Mouse (Mus musculus) heart, embryonic 16.5 days (tissue): ENCODE measurements around the gene Hoxc5. TPM values are rescaled to one million over a fixed set of nuclear protein-coding genes. Genes with fewer than 3 reads are reported as not detected.

Experiments
- ATAC-seq: fragments of 200-750 bp; cut with Nextera tagmentation; replicated peaks from 2 replicates; pipeline ENCODE4 v1.8.0; 2017; ENCODE audit warnings: moderate number of reproducible peaks; ENCODE audit not compliant: insufficient read depth, low FRiP score; ENCODE audit errors: extremely low read depth
- H3K27ac ChIP-seq: fragments of 300-500 bp; sonication (generic); 2 replicates; pipeline ENCODE4 v1.5.1; 2014; ENCODE audit warnings: mild to moderate bottlenecking, low read length, control low read depth, moderate library complexity
- H3K27me3 ChIP-seq: fragments of 300-500 bp; sonication (generic); 2 replicates; pipeline ENCODE4 v1.6.1; 2014; ENCODE audit warnings: low read length, mixed read lengths; ENCODE audit not compliant: control insufficient read depth, insufficient read depth
- H3K36me3 ChIP-seq: fragments of 300-500 bp; sonication (generic); 2 replicates; pipeline ENCODE4 v1.6.1; 2014; ENCODE audit not compliant: control insufficient read depth, insufficient read depth
- H3K4me1 ChIP-seq: fragments of 300-500 bp; sonication (generic); 2 replicates; pipeline ENCODE4 v1.6.1; 2014; ENCODE audit warnings: low read length, mixed read lengths; ENCODE audit not compliant: control insufficient read depth, insufficient read depth
- H3K4me2 ChIP-seq: fragments of 300-500 bp; sonication (generic); 2 replicates; pipeline ENCODE4 v1.6.1; 2014; ENCODE audit warnings: low read depth, mild to moderate bottlenecking, control low read depth, low read length
- H3K4me3 ChIP-seq: fragments of 300-500 bp; sonication (generic); 2 replicates; pipeline ENCODE4 v1.5.1; 2014; ENCODE audit warnings: mild to moderate bottlenecking, control low read depth, low read length
- H3K9ac ChIP-seq: fragments of 300-500 bp; sonication (generic); 2 replicates; pipeline ENCODE4 v1.6.1; 2014; ENCODE audit warnings: low read length, control low read depth
- H3K9me3 ChIP-seq: fragments of 300-500 bp; sonication (generic); replicated peaks from 2 replicates; pipeline ENCODE4 v1.6.1; 2016; ENCODE audit warnings: low read length; ENCODE audit not compliant: control insufficient read depth
- WGBS: fragments of 180-500 bp; shearing (Covaris S2); extraction: QIAGEN DNeasy Blood & Tissue Kit; methylation state at CpG from one replicate; pipeline ENCODE4 v1.1.7; 2014; 5-methylcytosine and 5-hydroxymethylcytosine counted together
- polyA plus RNA-seq: library from polyadenylated mRNA; unstranded; fragments of >200 nt; fragmentation: Nextera tagmentation; extraction: Ambion mirVana; gene quantifications from 2 replicates; pipeline ENCODE4 v1.2.1, GENCODE M21; 2015

Gene Hoxc5
- polyA plus RNA-seq, 1 experiment from 2014 or later: 0.11 TPM

DNA sequence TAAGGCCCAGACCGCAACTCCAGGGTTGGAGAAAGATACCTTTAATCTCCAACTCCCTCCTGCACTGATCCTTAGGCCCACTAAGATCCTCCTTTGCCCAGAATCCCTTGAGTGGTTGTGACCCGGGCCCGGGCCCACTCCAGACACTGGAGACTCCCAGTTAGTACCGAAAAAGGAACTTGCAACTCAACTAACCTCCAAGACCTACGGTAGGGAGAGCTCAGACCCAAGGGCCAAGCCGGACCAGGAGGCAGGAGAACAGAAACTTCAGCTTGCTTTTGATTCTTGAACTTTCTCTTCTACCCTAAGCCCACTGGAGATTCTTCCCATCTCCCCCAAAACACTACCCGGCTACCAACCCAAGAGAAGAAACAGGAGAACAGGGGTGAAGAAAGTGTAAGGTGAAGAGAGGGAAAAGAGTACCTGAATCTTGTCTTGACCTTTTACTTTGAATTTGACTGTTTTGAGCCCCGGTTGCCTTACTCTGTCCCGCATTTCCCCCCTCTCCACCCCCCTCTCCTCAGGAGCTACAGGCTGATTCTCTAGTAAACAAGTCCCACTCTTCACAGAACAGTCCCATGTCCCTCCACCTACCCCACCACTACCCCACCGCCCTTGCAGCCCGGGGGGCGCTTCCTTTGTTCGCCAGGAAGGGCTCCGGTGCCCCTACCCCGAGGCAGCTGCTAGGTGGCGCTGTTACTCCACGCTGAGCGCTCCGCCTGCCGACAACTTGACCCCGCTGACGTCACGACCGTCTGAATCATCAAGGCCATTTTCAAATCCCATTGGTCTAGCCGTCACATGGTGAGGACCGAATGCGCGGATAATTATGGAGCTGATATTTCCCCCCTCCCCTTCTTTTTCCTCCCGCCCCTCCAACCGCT lies 1.1 kb upstream of the Hoxc5 start:
- Histone ChIP-seq H3K4me3 (no peak overlapping the region), H3K4me2 (no peak overlapping the region), H3K36me3 (no peaks in the 10 kb centered on the region), H3K27ac (no peak overlapping the region), H3K9me3 (no peaks in the 10 kb centered on the region), H3K4me1 (no peaks in the 10 kb centered on the region), H3K27me3 (peaks cover 95% of the 10 kb centered on the region), H3K9ac (no peak overlapping the region)
- 5% methylated on average over 29 of the region's 30 CpGs for WGBS
- no peak for ATAC-seq

DNA sequence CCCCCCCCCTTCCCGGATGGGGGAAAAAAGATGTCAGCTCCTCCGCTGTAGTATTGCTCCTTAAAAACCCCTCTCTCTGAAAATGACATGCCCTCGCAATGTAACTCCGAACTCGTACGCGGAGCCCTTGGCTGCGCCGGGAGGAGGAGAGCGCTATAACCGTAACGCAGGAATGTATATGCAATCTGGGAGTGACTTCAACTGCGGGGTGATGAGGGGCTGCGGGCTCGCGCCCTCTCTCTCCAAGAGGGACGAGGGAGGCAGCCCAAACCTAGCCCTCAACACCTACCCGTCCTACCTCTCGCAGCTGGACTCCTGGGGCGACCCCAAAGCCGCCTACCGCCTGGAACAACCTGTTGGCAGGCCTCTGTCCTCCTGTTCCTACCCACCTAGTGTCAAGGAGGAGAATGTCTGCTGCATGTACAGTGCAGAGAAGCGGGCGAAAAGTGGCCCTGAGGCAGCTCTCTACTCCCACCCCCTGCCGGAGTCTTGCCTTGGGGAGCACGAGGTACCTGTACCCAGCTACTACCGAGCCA lies 399 bp upstream of the Hoxc5 start, which contains the start of gene Hoxc10:
Gene Hoxc10, plus strand, starts transcription at position 21 of the 536 bp plus-strand sequence.
- Histone ChIP-seq H3K27me3 (peaks cover 94% of the 10 kb centered on the region), H3K9me3 (no peaks in the 10 kb centered on the region), H3K9ac (no peak within 1 kb of the TSS), H3K27ac (no peak within 1 kb of the TSS), H3K36me3 (no peaks in the 10 kb centered on the region), H3K4me3 (no peak within 1 kb of the TSS), H3K4me1 (no peaks in the 10 kb centered on the region), H3K4me2 (no peak within 1 kb of the TSS)
- ATAC-seq: no peak
- WGBS: 2% methylated on average over 27 of the region's 27 CpGs

DNA sequence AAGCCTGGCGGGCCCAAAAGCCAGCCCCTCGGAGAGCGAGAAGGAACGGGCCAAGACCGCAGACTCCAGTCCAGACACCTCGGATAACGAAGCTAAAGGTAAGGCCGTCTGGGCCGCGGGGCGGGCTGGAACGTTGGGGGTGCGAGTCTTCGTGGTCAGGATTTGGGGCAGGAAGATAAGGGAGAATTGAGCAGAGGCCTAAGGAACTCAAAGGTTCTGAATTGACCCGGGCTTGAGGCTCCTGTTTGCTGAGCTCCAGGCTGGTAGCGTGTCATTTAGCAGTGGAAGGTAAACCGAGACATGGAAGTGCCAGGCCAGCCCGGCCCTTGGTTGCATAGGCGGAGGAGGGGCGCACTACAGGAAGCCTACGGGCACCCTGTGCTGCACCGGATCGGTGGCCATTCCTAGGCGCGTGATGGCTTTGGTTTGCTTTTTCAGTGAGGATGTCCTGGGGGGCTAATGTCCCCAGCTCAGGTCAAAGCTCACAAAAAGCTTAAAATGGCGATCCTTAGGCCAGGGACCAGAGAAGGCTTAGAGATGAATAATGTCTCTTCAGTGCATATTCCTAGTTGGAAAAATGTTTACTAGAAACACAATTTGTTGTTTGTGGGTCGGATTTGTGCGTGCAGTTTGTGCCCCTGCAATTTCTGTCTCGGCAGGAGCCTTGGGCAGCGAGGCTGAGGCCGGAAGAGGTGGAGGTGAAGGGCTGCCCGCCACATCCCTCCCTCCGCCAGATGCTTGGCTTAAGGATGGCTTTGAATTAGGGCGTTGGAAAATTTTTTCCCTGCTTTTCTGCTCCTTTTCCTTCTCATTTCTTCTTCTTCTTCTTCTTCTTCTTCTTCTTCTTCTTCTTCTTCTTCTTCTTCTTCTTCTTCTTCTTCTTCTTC lies 511 bp downstream of the Hoxc5 start:
- Histone ChIP-seq H3K9ac (no peak overlapping the region), H3K36me3 (no peaks in the 10 kb centered on the region), H3K4me1 (no peaks in the 10 kb centered on the region), H3K4me2 (no peak overlapping the region), H3K27ac (no peak overlapping the region), H3K4me3 (no peak overlapping the region), H3K27me3 (peaks cover 96% of the 10 kb centered on the region), H3K9me3 (no peaks in the 10 kb centered on the region)
- ATAC-seq: no peak
- 3% methylated on average over 34 of the region's 34 CpGs for WGBS

DNA sequence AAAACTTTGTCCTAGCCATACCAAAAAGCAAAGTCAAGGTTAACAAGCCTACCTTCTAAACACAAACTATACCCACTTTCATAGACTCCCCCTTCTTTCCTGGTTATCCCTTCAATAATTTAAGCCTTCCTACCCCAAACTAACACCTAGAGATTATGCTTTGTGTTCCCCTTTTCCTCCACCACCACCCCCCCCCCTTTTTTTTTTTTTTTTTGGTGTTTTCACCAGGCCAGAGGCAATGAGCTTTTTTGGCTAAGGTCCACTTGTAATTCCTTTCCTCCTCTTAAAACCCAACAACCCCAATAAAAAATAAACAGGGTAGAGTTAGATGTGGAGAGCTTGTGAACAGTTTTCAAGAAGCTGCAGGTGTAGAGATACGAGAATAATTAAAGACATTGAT lies 2.1 kb downstream of the Hoxc5 start:
- Histone ChIP-seq H3K36me3 (no peaks in the 10 kb centered on the region), H3K27me3 (peaks cover 96% of the 10 kb centered on the region), H3K27ac (no peak overlapping the region), H3K4me2 (no peak overlapping the region), H3K9ac (no peak overlapping the region), H3K4me3 (no peak overlapping the region), H3K4me1 (no peaks in the 10 kb centered on the region), H3K9me3 (no peaks in the 10 kb centered on the region)
- WGBS: 24% methylated on average over 1 of the region's 1 CpGs
- no peak for ATAC-seq

DNA sequence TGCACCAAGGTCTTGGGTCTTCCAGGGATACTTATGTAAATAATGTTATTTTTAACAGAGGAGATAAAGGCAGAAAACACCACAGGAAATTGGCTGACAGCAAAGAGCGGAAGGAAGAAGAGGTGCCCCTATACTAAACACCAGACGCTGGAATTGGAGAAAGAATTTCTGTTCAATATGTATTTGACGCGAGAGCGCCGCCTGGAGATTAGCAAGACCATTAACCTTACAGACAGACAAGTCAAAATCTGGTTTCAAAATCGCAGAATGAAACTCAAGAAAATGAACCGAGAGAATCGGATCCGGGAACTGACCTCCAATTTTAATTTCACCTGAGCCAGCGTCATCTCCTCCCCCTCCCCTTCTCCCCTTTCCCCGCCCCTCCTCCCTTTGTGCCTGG lies 3.5 kb downstream of the Hoxc5 start:
- WGBS: 2% methylated on average over 12 of the region's 12 CpGs
- H3K27ac ChIP-seq: no peak overlapping the region
- H3K4me1 ChIP-seq: no peaks in the 10 kb centered on the region
- H3K4me3 ChIP-seq: no peak overlapping the region
- peaks cover 94% of the 10 kb centered on the region for H3K27me3 ChIP-seq
- H3K9me3 ChIP-seq: no peaks in the 10 kb centered on the region
- no peak overlapping the region for H3K4me2 ChIP-seq
- H3K9ac ChIP-seq: no peak overlapping the region
- no peaks in the 10 kb centered on the region for H3K36me3 ChIP-seq
- no peak for ATAC-seq

DNA sequence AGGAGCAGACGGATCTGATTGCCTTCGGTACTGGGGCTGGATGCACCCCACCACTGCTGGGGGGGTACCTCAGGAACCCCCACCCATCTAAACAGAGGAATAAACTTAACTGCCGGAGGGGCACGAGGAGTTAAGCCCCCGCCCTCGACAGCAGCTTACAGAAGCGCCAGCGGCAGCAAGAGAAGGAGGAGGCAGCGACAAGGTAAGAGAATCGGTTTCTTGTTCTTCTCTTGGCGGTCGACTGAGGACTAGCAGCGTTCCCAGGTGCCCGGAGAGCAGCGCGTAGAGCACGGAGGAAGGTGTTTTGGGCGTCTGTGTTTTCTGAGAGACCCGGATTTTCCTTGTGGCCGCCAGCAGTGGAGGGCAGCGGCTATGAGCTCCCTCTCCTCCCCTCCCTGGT lies 5.0 kb downstream of the Hoxc5 start:
- Histone ChIP-seq H3K4me3 (no peak overlapping the region), H3K27me3 (peaks cover 94% of the 10 kb centered on the region), H3K4me2 (no peak overlapping the region), H3K27ac (no peak overlapping the region), H3K9ac (no peak overlapping the region), H3K9me3 (no peaks in the 10 kb centered on the region), H3K4me1 (no peaks in the 10 kb centered on the region), H3K36me3 (no peaks in the 10 kb centered on the region)
- no peak for ATAC-seq
- WGBS: 2% methylated on average over 21 of the region's 21 CpGs

DNA sequence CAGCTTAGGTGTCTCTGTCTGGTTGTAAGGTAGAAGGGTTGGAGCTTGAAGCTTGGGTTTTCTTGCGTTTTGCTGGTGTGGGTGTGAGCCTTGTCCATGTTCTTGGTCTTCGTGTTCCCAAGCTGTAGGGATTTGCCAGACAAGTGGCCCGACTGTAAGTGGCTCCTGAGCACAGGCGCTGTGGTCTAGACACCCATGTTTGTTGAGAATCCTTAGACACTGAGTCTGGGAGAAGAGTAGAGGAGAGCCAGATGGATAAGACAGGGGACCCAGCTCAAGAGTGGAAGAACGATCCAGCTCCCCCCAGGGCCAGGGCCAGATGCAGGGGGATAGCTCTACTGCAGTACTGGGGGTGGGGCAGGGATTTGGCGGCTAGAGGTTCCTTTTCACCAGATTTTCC lies 5.5 kb downstream of the Hoxc5 start:
- WGBS: 3% methylated on average over 6 of the region's 6 CpGs

DNA sequence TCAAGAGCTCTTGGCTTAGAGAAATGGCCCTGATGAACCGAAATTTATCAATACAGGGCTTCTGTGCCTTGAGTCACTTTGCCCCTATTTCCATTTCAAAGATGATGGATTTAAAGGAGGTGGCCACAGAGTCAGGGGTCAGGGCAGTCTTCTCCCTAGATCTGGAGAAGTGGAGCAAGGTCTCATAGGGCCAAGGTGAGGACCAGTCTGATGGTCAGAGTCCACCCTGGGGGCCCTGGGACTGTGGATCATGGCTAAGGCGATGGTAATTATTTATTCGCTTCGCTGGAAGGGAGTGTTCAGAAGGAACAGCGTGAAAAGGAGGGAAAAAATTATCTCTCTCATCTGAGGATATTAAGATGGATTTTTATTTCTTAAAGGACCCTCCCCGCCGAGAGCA lies 7.8 kb downstream of the Hoxc5 start:
- H3K9ac ChIP-seq: no peak overlapping the region
- H3K9me3 ChIP-seq: no peaks in the 10 kb centered on the region
- H3K27me3 ChIP-seq: peaks cover 96% of the 10 kb centered on the region
- 7% methylated on average over 7 of the region's 7 CpGs for WGBS
- H3K4me3 ChIP-seq: no peak overlapping the region
- no peak for ATAC-seq
- H3K4me1 ChIP-seq: no peaks in the 10 kb centered on the region
- H3K27ac ChIP-seq: no peak overlapping the region
- no peaks in the 10 kb centered on the region for H3K36me3 ChIP-seq
- H3K4me2 ChIP-seq: no peak overlapping the region

More for the DNA sequence above, 5.5 kb downstream of the Hoxc5 start:
- no peak overlapping the region for H3K27ac ChIP-seq
- no peaks in the 10 kb centered on the region for H3K9me3 ChIP-seq
- no peaks in the 10 kb centered on the region for H3K4me1 ChIP-seq
- no peak overlapping the region for H3K9ac ChIP-seq
- H3K4me2 ChIP-seq: no peak overlapping the region
- H3K36me3 ChIP-seq: no peaks in the 10 kb centered on the region
- H3K4me3 ChIP-seq: no peak overlapping the region
- peaks cover 94% of the 10 kb centered on the region for H3K27me3 ChIP-seq
- no peak for ATAC-seq
